16 mouse cellular contexts compared by ENCODE assay signal in genomic region chr9:99017679-99018078, GRCm38 (mm10). TPM values are rescaled to one million over a fixed set of nuclear protein-coding genes. Genes with fewer than 3 reads are reported as not detected.
"Had no signal": no experiment of that assay in that cellular context is flagged by ENCODE, and none has a peak within 500 bp of the region (broad histone marks: within the 10 kb centered on the region; RNA-seq: fewer than 3 reads in every experiment).

No protein-coding gene starts in this region.

- H3K9ac ChIP-seq: liver, embryonic 15.5 days; midbrain, embryonic 13.5 days had no signal

- H3K4me2 ChIP-seq: liver, embryonic 11.5 days; liver, embryonic 15.5 days; midbrain, embryonic 13.5 days had no signal

- H3K4me3 ChIP-seq: layer of hippocampus, adult 2 months; limb, embryonic 10.5 days; liver, embryonic 15.5 days; midbrain, embryonic 13.5 days had no signal

- ATAC-seq: lung, postnatal 0 days; midbrain, embryonic 13.5 days had no signal

- DNase-seq: lung, adult 2 months; lung, postnatal 36 days; right cerebral cortex, adult 18-20 months; right cerebral cortex, postnatal 25 days; thymus, postnatal 36 days had no signal

- H3K36me3 ChIP-seq: limb, embryonic 10.5 days; liver, embryonic 15.5 days had no signal

- H3K4me1 ChIP-seq: limb, embryonic 10.5 days; liver, embryonic 15.5 days; midbrain, embryonic 13.5 days had no signal

- H3K27ac ChIP-seq: layer of hippocampus, adult 2 months; limb, embryonic 10.5 days; liver, embryonic 15.5 days; midbrain, embryonic 13.5 days had no signal

- H3K9me3 ChIP-seq: limb, embryonic 10.5 days; liver, embryonic 15.5 days; midbrain, embryonic 13.5 days had no signal

- H3K27me3 ChIP-seq: liver, embryonic 15.5 days; midbrain, embryonic 13.5 days had no signal

RNA-seq across cellular contexts. Expression of gene Gm1123, which starts 17.8 kb away (rescaled TPM):
- total RNA-seq: megakaryocyte progenitor cell, adult 5-6 weeks; midbrain, postnatal 0 days had no signal
- polyA plus RNA-seq: limb, embryonic 10.5 days; liver, embryonic 11.5 days; lung, adult 2 months; lung, postnatal 0 days; neural tube, embryonic 14.5 days; testis, adult 2 months; thymus, postnatal 0 days had no signal
